Mouse (Mus musculus): ENCODE measurements around the gene Gab3.
"Not testable (repeated sequence)": the region's sequence is repeated elsewhere in the genome, so short reads cannot be mapped to it uniquely, and the experiment has no call there.

Gene Gab3

DNA sequence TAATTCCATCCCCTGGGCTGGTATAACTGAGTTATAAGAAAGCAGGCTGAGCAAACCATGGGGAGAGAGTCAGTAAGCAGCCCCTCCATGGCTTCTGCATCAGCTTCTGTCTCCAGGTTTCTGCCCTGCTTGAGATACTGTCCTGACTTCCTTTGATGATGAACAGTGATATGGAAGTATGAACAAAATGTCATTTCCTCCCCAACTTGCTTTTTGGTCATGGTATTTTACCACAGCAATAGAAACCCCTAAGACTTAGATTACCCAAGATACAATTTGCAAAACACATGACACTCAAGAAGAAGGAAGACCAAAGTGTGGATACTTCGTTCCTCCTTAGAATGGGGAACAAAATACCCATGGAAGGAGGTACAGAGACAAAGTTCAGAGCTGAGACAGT is 51.2 kb downstream of the Gab3 start:
- not testable (repeated sequence) for DNase-seq (ENCODE audit: low spot score in 2 of 2)

DNA sequence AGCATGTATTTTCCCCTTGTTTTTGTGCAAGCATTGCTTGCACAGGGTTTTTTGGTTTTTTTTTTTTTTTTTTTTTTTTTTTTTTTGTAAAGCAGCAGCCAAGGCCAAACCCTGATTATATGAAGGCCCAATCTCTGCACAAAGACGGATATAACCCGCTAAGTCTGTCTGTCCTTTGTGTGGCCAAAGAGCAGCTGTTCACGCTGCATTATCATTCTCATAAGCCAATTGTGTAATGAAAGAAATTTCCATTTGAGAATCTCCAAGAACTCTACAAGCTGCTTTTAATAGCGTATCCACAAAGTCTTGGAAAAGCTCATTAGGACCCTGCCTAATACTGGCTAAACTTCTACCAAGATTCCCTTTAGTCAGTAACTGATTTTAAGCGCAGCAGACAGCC is 101.5 kb downstream of the Gab3 start:
- no peak for DNase-seq (ENCODE audit: low spot score in 2 of 2)

DNA sequence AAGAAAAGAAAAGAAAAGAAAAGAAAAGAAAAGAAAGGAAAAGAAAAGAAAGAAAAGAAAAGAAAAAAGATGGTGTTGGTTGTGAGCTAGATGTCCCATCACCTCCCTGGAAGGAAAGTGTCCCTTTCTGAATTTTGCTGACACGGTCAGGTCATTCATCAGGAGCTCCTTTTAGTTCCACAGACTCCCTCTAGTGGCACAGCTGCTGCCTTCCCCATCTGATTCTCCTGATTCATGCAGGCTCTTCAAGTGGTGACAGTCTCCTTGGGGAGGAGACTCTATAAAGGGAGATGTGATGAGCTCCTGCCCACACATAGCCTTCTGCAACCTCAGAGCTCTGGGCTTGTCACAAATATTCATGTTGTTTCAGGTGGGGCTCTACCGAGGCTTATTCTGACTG is 122.4 kb downstream of the Gab3 start:
- DNase-seq (ENCODE audit: low spot score in 2 of 2): peak; percentile 14 to 15

DNA sequence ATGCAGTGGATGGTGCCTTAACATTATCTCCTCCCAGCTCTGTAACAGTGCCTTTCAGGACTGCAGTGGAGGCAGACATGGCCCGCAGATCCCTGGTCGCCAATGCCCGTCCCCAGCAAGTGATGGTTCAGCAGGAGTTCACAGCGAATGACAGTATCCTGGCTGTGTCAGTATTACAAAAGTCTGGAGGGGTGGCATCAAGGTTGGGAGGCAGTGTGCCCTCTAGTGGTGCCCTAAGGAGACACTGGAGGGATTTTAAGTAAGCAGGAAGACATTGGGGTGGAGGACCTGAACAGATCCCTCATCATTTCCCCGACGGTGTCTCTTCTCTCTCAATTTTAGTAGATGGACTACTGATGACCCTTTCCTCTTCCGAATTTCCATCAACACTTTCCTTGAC is 126.1 kb downstream of the Gab3 start:
- not testable (repeated sequence) for DNase-seq (ENCODE audit: low spot score in 2 of 2)
